Mouse (Mus musculus): ENCODE measurements around the gene Frmd4b.

The Frmd4b gene

GRCm38 (mm10) chr6:97240092-97240491 lies 377.2 kb downstream of the Frmd4b start:
- DNase-seq = no peak

GRCm38 (mm10) chr6:97239360-97239759 lies 378.0 kb downstream of the Frmd4b start:
- DNase-seq = no peak

All from layer of hippocampus, adult 9-11 months (tissue).